Comparison of ENCODE assay signal across 9 mouse cellular contexts in genomic region chr11:90129793-90130624, GRCm38 (mm10). TPM values are rescaled to one million over a fixed set of nuclear protein-coding genes. Genes with fewer than 3 reads are reported as not detected.
A peak's percentile ranks its signal among the peaks of the same experiment; 100 is the strongest.
DNase-seq lines count a peak whose midpoint lies in the region; ATAC-seq and TF ChIP-seq lines count a peak whose summit lies in the region.
"Had no signal": no experiment of that assay in that cellular context is flagged by ENCODE, and none has a peak within 500 bp of the region (broad histone marks: within the 10 kb centered on the region; RNA-seq: fewer than 3 reads in every experiment).

No protein-coding gene starts in this region.

- H3K4me2 ChIP-seq in embryonic facial prominence, embryonic 14.5 days (ENCODE audit: low read depth, low read length) = peak overlapping the region; percentile 10
- H3K4me2 ChIP-seq in hindbrain, embryonic 11.5 days (replicated peaks; ENCODE audit: low read depth, low read length) = no peak overlapping the region
- peak overlapping the region; percentile 39 for H3K4me2 ChIP-seq in limb, embryonic 12.5 days
- H3K4me2 ChIP-seq: liver, embryonic 13.5 days had no signal

- H3K4me1 ChIP-seq in embryonic facial prominence, embryonic 14.5 days (ENCODE audit: control insufficient read depth, insufficient read depth, low read length) = peaks cover 10% of the 10 kb centered on the region; the same call in 1 of the 2 replicates
- H3K4me1 ChIP-seq in hindbrain, embryonic 11.5 days (replicated peaks; ENCODE audit: control insufficient read depth, insufficient read depth, low read length) = no peaks in the 10 kb centered on the region
- H3K4me1 ChIP-seq in limb, embryonic 12.5 days (replicated peaks) = peaks cover 13% of the 10 kb centered on the region
- no peaks in the 10 kb centered on the region for H3K4me1 ChIP-seq in small intestine, adult 2 months (ENCODE audit: control insufficient read depth, insufficient read depth, insufficient read length, low read length)
- no peaks in the 10 kb centered on the region for H3K4me1 ChIP-seq in cerebellum, adult 2 months (ENCODE audit: control insufficient read depth, insufficient read depth, low read length)
- H3K4me1 ChIP-seq: liver, embryonic 13.5 days had no signal

- H3K9me3 ChIP-seq in embryonic facial prominence, embryonic 14.5 days (ENCODE audit: control insufficient read depth, low read length) = no peaks in the 10 kb centered on the region
- H3K9me3 ChIP-seq in hindbrain, embryonic 11.5 days (ENCODE audit: control insufficient read depth, low read length) = no peaks in the 10 kb centered on the region
- no peaks in the 10 kb centered on the region for H3K9me3 ChIP-seq in limb, embryonic 12.5 days
- H3K9me3 ChIP-seq: liver, embryonic 13.5 days had no signal

- peak; percentile 76; the same call in 1 of the 2 replicates for ATAC-seq in embryonic facial prominence, embryonic 14.5 days (ENCODE audit: low read depth)
- ATAC-seq in hindbrain, embryonic 11.5 days (ENCODE audit: low FRiP score) = no peak; the same call in 1 of the 2 replicates
- peak; percentile 87 for ATAC-seq in limb, embryonic 12.5 days (ENCODE audit: insufficient number of reproducible peaks, insufficient read depth, low FRiP score, low TSS enrichment, low read depth)
- no peak for ATAC-seq in cerebellum, adult (ENCODE audit: insufficient number of reproducible peaks, low FRiP score, low TSS enrichment)

- H3K27ac ChIP-seq in embryonic facial prominence, embryonic 14.5 days (replicated peaks; ENCODE audit: low read depth, low read length) = peak overlapping the region; percentile 0; the same call in 1 of the 2 replicates
- no peak overlapping the region for H3K27ac ChIP-seq in hindbrain, embryonic 11.5 days (ENCODE audit: low read depth, low read length)
- H3K27ac ChIP-seq in limb, embryonic 12.5 days = peak overlapping the region; percentile 59
- peak overlapping the region; percentile 47 for H3K27ac ChIP-seq in small intestine, adult 2 months (ENCODE audit: insufficient read depth, low read depth, low read length)
- H3K27ac ChIP-seq in cerebellum, adult 2 months (ENCODE audit: insufficient read depth, low read length) = no peak overlapping the region
- H3K27ac ChIP-seq: liver, embryonic 13.5 days had no signal

- no peaks in the 10 kb centered on the region for H3K27me3 ChIP-seq in embryonic facial prominence, embryonic 14.5 days (replicated peaks; ENCODE audit: control insufficient read depth, insufficient read depth, low read length)
- H3K27me3 ChIP-seq in hindbrain, embryonic 11.5 days (ENCODE audit: control insufficient read depth, insufficient read depth, low read length) = no peaks in the 10 kb centered on the region
- no peaks in the 10 kb centered on the region for H3K27me3 ChIP-seq in limb, embryonic 12.5 days
- no peaks in the 10 kb centered on the region for H3K27me3 ChIP-seq in small intestine, adult 2 months (ENCODE audit: control insufficient read depth, insufficient read depth, low read length)
- no peaks in the 10 kb centered on the region for H3K27me3 ChIP-seq in cerebellum, adult 2 months (ENCODE audit: control insufficient read depth, insufficient read depth, low read length)
- H3K27me3 ChIP-seq: liver, embryonic 13.5 days had no signal

- WGBS in embryonic facial prominence, embryonic 14.5 days = 25% methylated on average over 12 of the region's 12 CpGs
- WGBS in hindbrain, embryonic 11.5 days = 31% methylated on average over 12 of the region's 12 CpGs
- WGBS in limb, embryonic 12.5 days = 17% methylated on average over 11 of the region's 12 CpGs
- WGBS in small intestine, adult 2 months = 41% methylated on average over 12 of the region's 12 CpGs
- WGBS in cerebellum, adult 2 months = 39% methylated on average over 12 of the region's 12 CpGs

- no peaks in the 10 kb centered on the region for H3K36me3 ChIP-seq in embryonic facial prominence, embryonic 14.5 days (ENCODE audit: control insufficient read depth, insufficient read depth, low read length)
- H3K36me3 ChIP-seq in hindbrain, embryonic 11.5 days (ENCODE audit: control insufficient read depth, insufficient read depth, low read length) = no peaks in the 10 kb centered on the region
- no peaks in the 10 kb centered on the region for H3K36me3 ChIP-seq in limb, embryonic 12.5 days
- no peaks in the 10 kb centered on the region for H3K36me3 ChIP-seq in small intestine, adult 2 months (ENCODE audit: control insufficient read depth, insufficient read depth, low read length)
- H3K36me3 ChIP-seq: liver, embryonic 13.5 days had no signal

- H3K4me3 ChIP-seq in embryonic facial prominence, embryonic 14.5 days (ENCODE audit: low read depth, low read length) = no peak overlapping the region
- no peak overlapping the region for H3K4me3 ChIP-seq in hindbrain, embryonic 11.5 days (ENCODE audit: low read depth, low read length)
- no peak overlapping the region for H3K4me3 ChIP-seq in limb, embryonic 12.5 days (replicated peaks)
- no peak overlapping the region for H3K4me3 ChIP-seq in small intestine, adult 2 months (ENCODE audit: low read depth, low read length)
- H3K4me3 ChIP-seq in cerebellum, adult 2 months (replicated peaks; ENCODE audit: insufficient read depth, low read depth, low read length) = no peak overlapping the region
- H3K4me3 ChIP-seq: liver, embryonic 13.5 days had no signal

- DNase-seq in NIH3T3 (ENCODE audit: low read depth) = peak; percentile 89
- peak; percentile 75 for DNase-seq in embryonic facial prominence, embryonic 14.5 days (ENCODE audit: low spot score)
- DNase-seq in hindbrain, embryonic 11.5 days (ENCODE audit: low spot score) = peak; percentile 37
- DNase-seq in left cerebral cortex, adult 11 months (ENCODE audit: low spot score) = no peak
- no peak for DNase-seq in cerebellum, adult 2 months
- DNase-seq: liver, embryonic 13.5 days had no signal

- no peak for TF ChIP-seq POLR2A in small intestine, adult 2 months (IDR thresholded peaks at IDR 0.05; ENCODE audit: low read depth, low read length)
- no peak for TF ChIP-seq POLR2A in cerebellum, adult 2 months (IDR thresholded peaks at IDR 0.05; ENCODE audit: borderline replicate concordance, insufficient read depth, low read length)

- TF ChIP-seq CTCF in small intestine, adult 2 months (IDR thresholded peaks at IDR 0.05; ENCODE audit: extremely low read depth, insufficient read length, insufficient replicate concordance, low read depth, low read length) = no peak
- no peak for TF ChIP-seq CTCF in cerebellum, adult 2 months (IDR thresholded peaks at IDR 0.05; ENCODE audit: borderline replicate concordance, insufficient read depth, low read depth, low read length)

- no peak overlapping the region for H3K9ac ChIP-seq in embryonic facial prominence, embryonic 14.5 days (ENCODE audit: low read depth, low read length)
- H3K9ac ChIP-seq in hindbrain, embryonic 11.5 days (ENCODE audit: low read depth, low read length) = no peak overlapping the region
- H3K9ac ChIP-seq in limb, embryonic 12.5 days (replicated peaks) = no peak overlapping the region
- H3K9ac ChIP-seq: liver, embryonic 13.5 days had no signal

RNA-seq across cellular contexts. Expression of gene Gm45716, which starts 57.5 kb away (rescaled TPM):
- polyA plus RNA-seq in embryonic facial prominence, embryonic 14.5 days (2014; fragmentation: Nextera tagmentation; extraction: Ambion mirVana) = 9.8 and 11.5 TPM in 2 replicates
- 17.8 and 20.3 TPM in 2 replicates for polyA plus RNA-seq in hindbrain, embryonic 11.5 days (2014; fragmentation: Nextera tagmentation; extraction: Ambion mirVana)
- 11.9 and 12.1 TPM in 2 replicates for polyA plus RNA-seq in limb, embryonic 12.5 days (2016; fragmentation: Nextera tagmentation; extraction: Ambion mirVana)
- 1.7 and 3.0 TPM in 2 replicates for polyA plus RNA-seq in small intestine, adult 2 months (2012; rRNA removed)
- polyA plus RNA-seq in cerebellum, adult 2 months (2012; rRNA removed) = 4.9 and 5.0 TPM in 2 replicates

Comparison
In these comparisons a context has a peak if more than half of its experiments do, and no peak if none do; other contexts are left out.
1. DNase-seq: peak in NIH3T3 (single experiment), embryonic facial prominence, embryonic 14.5 days (single experiment) and hindbrain, embryonic 11.5 days (single experiment); none in left cerebral cortex, adult 11 months (single experiment) and cerebellum, adult 2 months (0 of 2).
2. ATAC-seq: peak in embryonic facial prominence, embryonic 14.5 days (single experiment) and limb, embryonic 12.5 days (single experiment); none in hindbrain, embryonic 11.5 days (single experiment) and cerebellum, adult (single experiment).
3. H3K27ac ChIP-seq: peak in embryonic facial prominence, embryonic 14.5 days (single experiment), limb, embryonic 12.5 days (single experiment) and small intestine, adult 2 months (single experiment); none in hindbrain, embryonic 11.5 days (single experiment) and cerebellum, adult 2 months (single experiment).